Mouse (Mus musculus) thymus, adult 18-20 months (tissue): Measurements from ENCODE around the gene H13.
A peak's percentile ranks its signal among the peaks of the same experiment; 100 is the strongest.
"Not testable (repeated sequence)": the region's sequence is repeated elsewhere in the genome, so short reads cannot be mapped to it uniquely, and the experiment has no call there.

ENCODE experiments used
- DNase-seq, 2 experiments: peaks; one replicate each; pipeline ENCODE4 v3.0.0; 2022; ENCODE audit warnings: mixed read lengths in 2 of 2

The H13 gene

GRCm38 (mm10) chr2:152666191-152666590, 3.1 kb upstream of the H13 start:
- not testable (repeated sequence) for DNase-seq

GRCm38 (mm10) chr2:152669639-152670484, 601 bp downstream of the H13 start:
- peak in 1 of 2 experiments; percentile 53 for DNase-seq

- peak; percentile 81 to 90 for DNase-seq
Measured at GRCm38 (mm10) chr2:152670983-152671641, 1.9 kb downstream of the H13 start.

- peak; percentile 61 to 79 for DNase-seq
Measured at GRCm38 (mm10) chr2:152671642-152671999, 2.4 kb downstream of the H13 start.

- DNase-seq: no peak
Measured at GRCm38 (mm10) chr2:152672166-152672565, 2.9 kb downstream of the H13 start.

GRCm38 (mm10) chr2:152674148-152674547, 4.9 kb downstream of the H13 start:
- no peak for DNase-seq

- DNase-seq: no peak
Measured at GRCm38 (mm10) chr2:152675252-152675791, 6.1 kb downstream of the H13 start.

- no peak for DNase-seq
Measured at GRCm38 (mm10) chr2:152678302-152678701, 9.0 kb downstream of the H13 start.

- DNase-seq: no peak
Measured at GRCm38 (mm10) chr2:152678925-152679324, 9.7 kb downstream of the H13 start.

GRCm38 (mm10) chr2:152679701-152680355, 10.6 kb downstream of the H13 start:
- DNase-seq: no peak

- no peak for DNase-seq
Measured at GRCm38 (mm10) chr2:152683086-152683485, 13.8 kb downstream of the H13 start.

- DNase-seq: no peak
Measured at GRCm38 (mm10) chr2:152686399-152686798, 17.1 kb downstream of the H13 start.

GRCm38 (mm10) chr2:152686806-152687267, 17.6 kb downstream of the H13 start, which contains the start of gene Mcts2:
Gene Mcts2 (plus strand): TSS chr2:152687035.
- DNase-seq: no peak

- DNase-seq: no peak
Measured at GRCm38 (mm10) chr2:152691564-152692217, 22.4 kb downstream of the H13 start.

GRCm38 (mm10) chr2:152693233-152693632, 24.0 kb downstream of the H13 start:
- no peak for DNase-seq

- DNase-seq: no peak
Measured at GRCm38 (mm10) chr2:152693735-152694134, 24.5 kb downstream of the H13 start.

GRCm38 (mm10) chr2:152694708-152695107, 25.4 kb downstream of the H13 start:
- no peak for DNase-seq

- no peak for DNase-seq
Measured at GRCm38 (mm10) chr2:152696016-152696415, 26.8 kb downstream of the H13 start.

GRCm38 (mm10) chr2:152696476-152697164, 27.4 kb downstream of the H13 start:
- peak; percentile 72 to 75 for DNase-seq

- DNase-seq: no peak
Measured at GRCm38 (mm10) chr2:152700138-152700537, 30.9 kb downstream of the H13 start.

GRCm38 (mm10) chr2:152700725-152701124, 31.5 kb downstream of the H13 start:
- DNase-seq: no peak
